Mouse (Mus musculus) bone marrow macrophage, adult 2 months (primary cell): Measurements from ENCODE around the gene Chrna7. TPM values are rescaled to one million over a fixed set of nuclear protein-coding genes. Genes with fewer than 3 reads are reported as not detected.

Experiments used
- H3K27ac ChIP-seq: 2 replicates; pipeline ENCODE4 v1.5.1; 2012; ENCODE audit warnings: low read depth, low read length; ENCODE audit not compliant: insufficient read depth
- H3K4me1 ChIP-seq: 2 replicates; pipeline ENCODE4 v1.6.1; 2012; ENCODE audit warnings: low read length; ENCODE audit not compliant: control insufficient read depth, insufficient read depth
- H3K4me3 ChIP-seq: 2 replicates; pipeline ENCODE4 v1.5.1; 2012; ENCODE audit warnings: mild to moderate bottlenecking, low read length, moderate library complexity; ENCODE audit not compliant: insufficient read depth
- CTCF ChIP-seq: IDR thresholded peaks from 2 replicates; pipeline ENCODE4 v1.5.1; 2012; ENCODE audit warnings: low read depth, mild to moderate bottlenecking, low read length, moderate library complexity
- POLR2A ChIP-seq: IDR thresholded peaks from 2 replicates; pipeline ENCODE4 v1.6.1; 2012; ENCODE audit warnings: mild to moderate bottlenecking, low read depth, low read length, borderline replicate concordance
- polyA plus RNA-seq: library from polyadenylated mRNA; stranded (reverse); fragments of >200 nt; gene quantifications from 2 replicates; pipeline ENCODE4 v1.2.4, GENCODE M21; 2012; ENCODE audit not compliant: missing spikeins, insufficient read depth, insufficient read length

Chrna7 gene
- polyA plus RNA-seq, 1 experiment = not detected

- Histone ChIP-seq H3K27ac (no peak overlapping the region), H3K4me1 (no peaks in the 10 kb centered on the region), H3K4me3 (no peak overlapping the region)
- TF ChIP-seq POLR2A = no peak
- no peak for TF ChIP-seq CTCF
Observed at GRCm38 (mm10) chr7:63085954-63086353, 126.4 kb downstream of the Chrna7 start.

DNA sequence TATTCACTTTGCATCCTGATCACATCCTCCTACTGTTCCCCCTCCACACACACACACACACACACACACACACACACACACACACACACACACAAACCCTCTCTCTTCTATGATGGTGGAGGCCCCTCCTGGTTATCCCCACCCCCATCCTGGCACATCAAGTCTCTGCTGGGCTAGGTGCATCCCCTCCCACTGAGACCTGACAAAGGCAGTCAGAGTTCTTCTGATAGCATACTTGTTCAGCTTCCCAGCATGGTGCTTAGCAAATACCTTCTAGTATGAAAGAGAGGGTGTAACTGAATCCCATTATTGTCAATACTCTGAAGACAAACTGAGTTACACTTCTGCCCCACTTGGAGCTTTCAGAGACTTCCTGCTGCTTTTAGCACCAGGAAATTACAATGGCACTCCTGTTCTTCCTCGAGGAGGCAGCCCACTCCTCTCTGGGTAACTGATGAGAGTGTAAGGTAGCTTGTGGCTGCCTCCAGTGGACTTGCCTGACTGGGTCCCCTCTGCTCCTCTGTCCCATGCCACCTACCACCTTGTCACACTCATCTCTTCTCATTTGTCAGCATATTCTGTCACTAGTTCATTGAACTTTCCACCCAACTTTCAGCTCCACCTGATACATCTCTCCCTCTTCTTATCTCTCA, 127.9 kb downstream of the Chrna7 start:
- Histone ChIP-seq H3K27ac (no peak overlapping the region), H3K4me1 (no peaks in the 10 kb centered on the region), H3K4me3 (no peak overlapping the region)
- TF ChIP-seq CTCF = no peak
- no peak for TF ChIP-seq POLR2A

- no peak overlapping the region for H3K27ac ChIP-seq
- no peaks in the 10 kb centered on the region for H3K4me1 ChIP-seq
- H3K4me3 ChIP-seq = no peak overlapping the region
- TF ChIP-seq POLR2A = no peak
- TF ChIP-seq CTCF = no peak
Observed at GRCm38 (mm10) chr7:63060996-63061395, 151.4 kb downstream of the Chrna7 start.

Other genes starting within 250 kb of the Chrna7 start
- not detected in 2 replicates for gene Otud7a, start 232.2 kb upstream of the Chrna7 start, polyA plus RNA-seq